Mouse (Mus musculus): ENCODE results near the gene Zfp30.

DNA sequence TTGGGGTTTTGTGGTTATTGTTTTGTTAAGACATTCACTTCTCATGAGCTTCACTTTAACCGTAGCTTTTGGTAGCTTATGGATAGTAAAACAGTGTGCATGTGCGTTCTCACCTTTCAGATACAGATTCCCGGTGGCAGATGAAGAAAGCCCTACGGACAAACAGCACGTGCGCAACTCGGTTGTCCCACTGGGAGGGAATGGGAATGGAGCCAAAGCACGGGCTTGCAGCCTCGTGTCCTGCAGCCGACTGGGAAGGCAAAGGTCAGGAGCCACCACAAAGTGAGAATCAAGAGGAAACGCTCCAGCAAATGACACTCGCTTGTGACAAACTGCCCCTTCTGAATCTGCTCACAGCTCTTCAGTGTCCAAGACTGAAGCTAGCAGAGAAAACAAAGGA lies 44.2 kb downstream of the Zfp30 start:
- TF ChIP-seq POLR2A (IDR thresholded peaks at IDR 0.05; ENCODE audit: borderline replicate concordance, extremely low read depth, low read depth, low read length) (no peak), CTCF (IDR thresholded peaks at IDR 0.05; ENCODE audit: insufficient read depth, low read length) (no peak)
